Mouse (Mus musculus) MEL (cell line): ENCODE measurements at regions not wholly inside any gene's neighbourhood (a gene's known extent, or its start where the extent isn't known, plus 50 kb on each side); places are given as distances from the start of the nearest gene placed in this dataset.
"Not testable (repeated sequence)": the region's sequence is repeated elsewhere in the genome, so short reads cannot be mapped to it uniquely, and the experiment has no call there.

Experiments used
- DNase-seq: peaks from one replicate; pipeline ENCODE4 v3.0.0; 2011; ENCODE audit warnings: low read depth, low spot score
- H3K27ac ChIP-seq: 2 replicates; pipeline ENCODE4 v1.5.1; 2012; ENCODE audit warnings: low read depth, mild to moderate bottlenecking, control low read depth, low read length, moderate library complexity; ENCODE audit not compliant: control insufficient read depth
- H3K27me3 ChIP-seq, 2 experiments: fragments of 150-350 bp in 1 of 2; sonication (generic) in 1 of 2; 2 replicates each; pipeline ENCODE4 v1.6.1; 2012; ENCODE audit warnings: low read length in 2 of 2, mild to moderate bottlenecking in 2 of 2, improper control_type of control experiment in 1 of 2, moderate library complexity in 1 of 2; ENCODE audit not compliant: insufficient read depth in 2 of 2, control insufficient read depth in 1 of 2
- H3K36me3 ChIP-seq, 2 experiments: 2 replicates each; pipeline ENCODE4 v1.6.1; 2012 to 2014; ENCODE audit warnings: low read length in 2 of 2, improper control_type of control experiment in 1 of 2, inconsistent platforms in 1 of 2, mild to moderate bottlenecking in 1 of 2; ENCODE audit not compliant: insufficient read depth in 2 of 2, control insufficient read depth in 1 of 2
- H3K4me1 ChIP-seq, 2 experiments: fragments of 150-350 bp in 1 of 2; sonication (generic) in 1 of 2; 2 replicates each; pipeline ENCODE4 v1.6.1; 2012; ENCODE audit warnings: low read length in 2 of 2, improper control_type of control experiment in 1 of 2, mild to moderate bottlenecking in 1 of 2; ENCODE audit not compliant: insufficient read depth in 2 of 2, control insufficient read depth in 1 of 2
- H3K4me3 ChIP-seq, 2 experiments: fragments of 150-350 bp in 1 of 2; sonication (generic) in 1 of 2; 2 replicates each; pipeline ENCODE4 v1.5.1; 2012; ENCODE audit warnings: low read depth in 2 of 2, low read length in 2 of 2, mild to moderate bottlenecking in 2 of 2, moderate library complexity in 2 of 2, control low read depth in 1 of 2, improper control_type of control experiment in 1 of 2; ENCODE audit not compliant: control insufficient read depth in 1 of 2, insufficient read depth in 1 of 2
- H3K79me2 ChIP-seq: 2 replicates; pipeline ENCODE4 v1.6.1; 2012; ENCODE audit warnings: mild to moderate bottlenecking, low read length, moderate library complexity; ENCODE audit not compliant: control insufficient read depth, poor library complexity, insufficient read depth
- H3K9ac ChIP-seq: 2 replicates; pipeline ENCODE4 v1.6.1; 2012; ENCODE audit warnings: low read depth, mild to moderate bottlenecking, control low read depth, low read length, moderate library complexity; ENCODE audit not compliant: control insufficient read depth, poor library complexity, severe bottlenecking
- H3K9me3 ChIP-seq: fragments of 150-350 bp; sonication (generic); replicated peaks from 2 replicates; pipeline ENCODE4 v1.6.1; 2012; ENCODE audit warnings: mild to moderate bottlenecking, low read length, improper control_type of control experiment, moderate library complexity; ENCODE audit not compliant: insufficient read depth
- BHLHE40 ChIP-seq: IDR thresholded peaks from 2 replicates; pipeline ENCODE4 v1.6.1; 2012; ENCODE audit warnings: low read depth, mild to moderate bottlenecking, inconsistent platforms, low read length, improper control_type of control experiment, borderline replicate concordance
- CHD1 ChIP-seq: IDR thresholded peaks from 2 replicates; pipeline ENCODE4 v1.6.1; 2012; ENCODE audit warnings: low read depth, mild to moderate bottlenecking, inconsistent platforms, low read length, improper control_type of control experiment
- CTCF ChIP-seq, 3 experiments: IDR thresholded peaks in 2 of 3; conservative IDR thresholded peaks in 1 of 3; 2 replicates each; pipeline ENCODE4 v1.5.1; 2011 to 2012; ENCODE audit warnings: low read length in 3 of 3, low read depth in 2 of 3, mild to moderate bottlenecking in 2 of 3, improper control_type of control experiment in 1 of 3, inconsistent platforms in 1 of 3, mixed read lengths in 1 of 3, moderate library complexity in 1 of 3; ENCODE audit not compliant: control insufficient read depth in 1 of 3, insufficient read depth in 1 of 3, poor library complexity in 1 of 3, severe bottlenecking in 1 of 3
- ELF1 ChIP-seq: IDR thresholded peaks from 2 replicates; pipeline ENCODE4 v1.6.1; 2014; ENCODE audit warnings: low read depth, mild to moderate bottlenecking, inconsistent platforms, low read length, improper control_type of control experiment, moderate library complexity
- EP300 ChIP-seq, 2 experiments: IDR thresholded peaks; 2 replicates each; pipeline ENCODE4 v1.6.1; 2011; ENCODE audit warnings: improper control_type of control experiment in 2 of 2, low read length in 2 of 2, low read depth in 1 of 2, mild to moderate bottlenecking in 1 of 2
- ETS1 ChIP-seq: IDR thresholded peaks from 2 replicates; pipeline ENCODE4 v1.6.1; 2012; ENCODE audit warnings: low read depth, mild to moderate bottlenecking, inconsistent platforms, low read length, improper control_type of control experiment, moderate library complexity
- GATA1 ChIP-seq: IDR thresholded peaks from 2 replicates; pipeline ENCODE4 v1.6.1; 2011; ENCODE audit warnings: low read depth, low read length, improper control_type of control experiment
- HCFC1 ChIP-seq: IDR thresholded peaks from 2 replicates; pipeline ENCODE4 v1.6.1; 2012; ENCODE audit warnings: low read depth, mild to moderate bottlenecking, inconsistent platforms, low read length, improper control_type of control experiment, moderate library complexity
- KAT2A ChIP-seq: conservative IDR thresholded peaks from 2 replicates; pipeline ENCODE4 v1.6.1; 2012; ENCODE audit warnings: low read depth, low read length, improper control_type of control experiment, inconsistent platforms
- MAZ ChIP-seq: IDR thresholded peaks from 2 replicates; pipeline ENCODE4 v1.6.1; 2012; ENCODE audit warnings: low read depth, mild to moderate bottlenecking, inconsistent platforms, low read length, improper control_type of control experiment
- MEF2A ChIP-seq: IDR thresholded peaks from 2 replicates; pipeline ENCODE4 v1.6.1; 2014; ENCODE audit warnings: low read depth, mild to moderate bottlenecking, inconsistent platforms, low read length, improper control_type of control experiment; ENCODE audit not compliant: poor library complexity, insufficient replicate concordance, severe bottlenecking; ENCODE audit errors: extremely low read depth
- MXI1 ChIP-seq: IDR thresholded peaks from 2 replicates; pipeline ENCODE4 v1.6.1; 2011; ENCODE audit warnings: mild to moderate bottlenecking, low read depth, low read length, improper control_type of control experiment
- NELFE ChIP-seq: IDR thresholded peaks from 2 replicates; pipeline ENCODE4 v1.6.1; 2011; ENCODE audit warnings: low read depth, low read length, improper control_type of control experiment
- NRF1 ChIP-seq: IDR thresholded peaks from 2 replicates; pipeline ENCODE4 v1.6.1; 2014; ENCODE audit warnings: low read depth, mild to moderate bottlenecking, inconsistent platforms, low read length, improper control_type of control experiment, moderate library complexity; ENCODE audit not compliant: poor library complexity, insufficient read depth, severe bottlenecking
- RAD21 ChIP-seq: IDR thresholded peaks from 2 replicates; pipeline ENCODE4 v1.6.1; 2011; ENCODE audit warnings: mild to moderate bottlenecking, low read depth, low read length, improper control_type of control experiment
- RCOR1 ChIP-seq: IDR thresholded peaks from 2 replicates; pipeline ENCODE4 v1.6.1; 2012; ENCODE audit warnings: low read depth, mild to moderate bottlenecking, inconsistent platforms, low read length, improper control_type of control experiment
- SIN3A ChIP-seq: IDR thresholded peaks from 2 replicates; pipeline ENCODE4 v1.6.1; 2012; ENCODE audit warnings: low read length, improper control_type of control experiment, inconsistent platforms
- SMC3 ChIP-seq: IDR thresholded peaks from 2 replicates; pipeline ENCODE4 v1.6.1; 2011; ENCODE audit warnings: low read depth, low read length, improper control_type of control experiment
- TAL1 ChIP-seq: IDR thresholded peaks from 2 replicates; pipeline ENCODE4 v1.6.1; 2012; ENCODE audit warnings: mild to moderate bottlenecking, inconsistent platforms, low read length, moderate library complexity, mixed read lengths
- TCF12 ChIP-seq: IDR thresholded peaks from 2 replicates; pipeline ENCODE4 v1.6.1; 2014; ENCODE audit warnings: low read depth, mild to moderate bottlenecking, inconsistent platforms, low read length, improper control_type of control experiment, moderate library complexity
- UBTF ChIP-seq: IDR thresholded peaks from 2 replicates; pipeline ENCODE4 v1.6.1; 2012; ENCODE audit warnings: low read depth, mild to moderate bottlenecking, inconsistent platforms, low read length, improper control_type of control experiment, moderate library complexity, borderline replicate concordance; ENCODE audit not compliant: insufficient read depth
- USF1 ChIP-seq: IDR thresholded peaks from 2 replicates; pipeline ENCODE4 v1.6.1; 2014; ENCODE audit warnings: low read depth, mild to moderate bottlenecking, inconsistent platforms, low read length, improper control_type of control experiment, moderate library complexity
- ZC3H11A ChIP-seq: IDR thresholded peaks from 2 replicates; pipeline ENCODE4 v1.6.1; 2012; ENCODE audit warnings: low read depth, mild to moderate bottlenecking, inconsistent platforms, low read length, improper control_type of control experiment
- ZKSCAN1 ChIP-seq: IDR thresholded peaks from 2 replicates; pipeline ENCODE4 v1.6.1; 2012; ENCODE audit warnings: low read depth, mild to moderate bottlenecking, inconsistent platforms, low read length, improper control_type of control experiment, moderate library complexity
- ZNF384 ChIP-seq: IDR thresholded peaks from 2 replicates; pipeline ENCODE4 v1.6.1; 2012; ENCODE audit warnings: low read depth, mild to moderate bottlenecking, inconsistent platforms, low read length, improper control_type of control experiment

- Histone ChIP-seq H3K4me3 (peak overlapping the region in 1 of 2 experiments; percentile 40; a peak in 2 of 4 replicates), H3K9ac (peak overlapping the region; percentile 67), H3K27ac (peak overlapping the region; percentile 93)
- TF ChIP-seq SIN3A (peak; percentile 77; the same call in 1 of the 2 replicates), EP300 (IDR thresholded peaks at IDR 0.05; ENCODE audit: low read depth in 1 of 2, low read length in 2 of 2) (peak in 1 of 2 experiments; percentile 42; a peak in 1 of 4 replicates), ZKSCAN1 (peak; percentile 54; the same call in 1 of the 2 replicates), ZC3H11A (peak; percentile 48), USF1 (peak; percentile 74), BHLHE40 (peak; percentile 27; the same call in 1 of the 2 replicates), ZNF384 (peak; percentile 96), HCFC1 (peak; percentile 69), SMC3 (peak; percentile 46), CTCF (IDR thresholded peaks at IDR 0.05 in 2 of 3, conservative IDR thresholded peaks at IDR 0.05 in 1 of 3; ENCODE audit: control insufficient read depth in 1 of 3, insufficient read depth in 1 of 3, low read depth in 2 of 3, low read length in 3 of 3, poor library complexity in 1 of 3, severe bottlenecking in 1 of 3) (peak; percentile 17 to 51 (median 43); a peak in 5 of 6 replicates), ETS1 (peak; percentile 93), RAD21 (peak; percentile 54)
- H3K9me3 ChIP-seq, H3K27me3 ChIP-seq, H3K36me3 ChIP-seq, H3K4me1 ChIP-seq, H3K79me2 ChIP-seq: not testable (repeated sequence)
- peak; percentile 90 for DNase-seq
Observed at GRCm38 (mm10) chrX:50614367-50614766, 186.1 kb upstream of the Olfr1324 start.

- peaks cover 0 to 2% of the 10 kb centered on the region in 2 experiments; a peak in 2 of 4 replicates for H3K36me3 ChIP-seq
- H3K27ac ChIP-seq: no peak overlapping the region; the same call in 1 of the 2 replicates
- H3K9ac ChIP-seq: 0 out of 2 replicates have a peak overlapping the region, but pooled peaks have one; percentile 5
- DNase-seq: peak; percentile 59
- no peak overlapping the region for H3K4me3 ChIP-seq
- no peaks in the 10 kb centered on the region for H3K79me2 ChIP-seq
- TF ChIP-seq ZKSCAN1 (no peak), CTCF (IDR thresholded peaks at IDR 0.05 in 2 of 3, conservative IDR thresholded peaks at IDR 0.05 in 1 of 3; ENCODE audit: control insufficient read depth in 1 of 3, insufficient read depth in 1 of 3, low read depth in 2 of 3, low read length in 3 of 3, poor library complexity in 1 of 3, severe bottlenecking in 1 of 3) (peak in 1 of 3 experiments; percentile 45; a peak in 2 of 6 replicates), MEF2A (no peak), BHLHE40 (no peak), MAZ (no peak), GATA1 (no peak), RCOR1 (no peak), NELFE (no peak), SMC3 (peak; percentile 25), CHD1 (no peak), EP300 (IDR thresholded peaks at IDR 0.05; ENCODE audit: low read depth in 1 of 2, low read length in 2 of 2) (no peak), UBTF (no peak), TCF12 (no peak), NRF1 (no peak), RAD21 (peak; percentile 50), MXI1 (no peak), SIN3A (0 out of 2 replicates have a peak, but pooled peaks have one; percentile 3), ELF1 (no peak), ZNF384 (peak; percentile 97), USF1 (no peak), TAL1 (no peak), ETS1 (peak; percentile 78), KAT2A (no peak)
- H3K27me3 ChIP-seq: no peaks in the 10 kb centered on the region
- H3K9me3 ChIP-seq: no peaks in the 10 kb centered on the region
- H3K4me1 ChIP-seq: peaks cover 0 to 3% of the 10 kb centered on the region in 2 experiments; a peak in 1 of 4 replicates
Observed at GRCm38 (mm10) chrX:50611765-50612591, 183.7 kb upstream of the Olfr1324 start.
